Mouse (Mus musculus): ENCODE data around the gene 9130213A22Rik. TPM values are rescaled to one million over a fixed set of nuclear protein-coding genes. Genes with fewer than 3 reads are reported as not detected.

9130213A22Rik gene
- total and polyA plus RNA-seq, 3 experiments = 0.08 to 0.26 TPM; not detected in 1

DNA sequence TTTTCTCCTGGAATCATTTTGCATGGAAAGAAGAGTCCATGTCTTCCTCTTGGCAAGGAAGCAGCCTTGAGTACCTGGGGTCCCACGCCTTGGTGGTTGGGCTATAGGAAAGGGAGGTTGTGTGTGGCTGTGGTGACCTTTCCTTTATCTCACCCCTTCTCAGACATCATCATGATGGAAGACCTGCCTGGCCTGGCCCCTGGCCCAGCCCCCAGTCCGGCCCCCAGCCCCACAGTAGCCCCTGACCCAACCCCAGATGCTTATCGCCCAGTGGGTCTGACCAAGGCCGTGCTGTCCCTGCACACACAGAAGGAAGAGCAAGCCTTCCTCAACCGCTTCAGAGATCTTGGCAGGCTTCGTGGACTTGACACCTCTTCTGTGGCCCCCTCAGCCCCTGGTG is 17.2 kb downstream of the 9130213A22Rik start:
- Histone ChIP-seq H3K27ac (ENCODE audit: control insufficient read depth, low read depth, low read length) (no peak overlapping the region), H3K79me2 (ENCODE audit: control insufficient read depth, insufficient read depth, low read length, poor library complexity) (peaks cover 5% of the 10 kb centered on the region; the same call in 1 of the 2 replicates), H3K9me3 (replicated peaks; ENCODE audit: insufficient read depth, low read length) (no peaks in the 10 kb centered on the region), H3K4me1 (ENCODE audit: control insufficient read depth in 1 of 2, insufficient read depth in 2 of 2, low read length in 2 of 2) (peaks cover 1 to 10% of the 10 kb centered on the region in 2 experiments; a peak in 2 of 4 replicates), H3K27me3 (ENCODE audit: control insufficient read depth in 1 of 2, insufficient read depth in 2 of 2, low read length in 2 of 2) (no peaks in the 10 kb centered on the region), H3K36me3 (ENCODE audit: control insufficient read depth in 1 of 2, insufficient read depth in 2 of 2, low read length in 2 of 2) (peaks cover 0 to 7% of the 10 kb centered on the region in 2 experiments; a peak in 2 of 4 replicates), H3K4me3 (ENCODE audit: control insufficient read depth in 1 of 2, insufficient read depth in 1 of 2, low read depth in 2 of 2, low read length in 2 of 2) (no peak overlapping the region), H3K9ac (ENCODE audit: control insufficient read depth, low read depth, low read length, poor library complexity, severe bottlenecking) (no peak overlapping the region)
- TF ChIP-seq CHD1 (IDR thresholded peaks at IDR 0.05; ENCODE audit: low read depth, low read length) = no peak
- TF ChIP-seq POLR2AphosphoS5 (IDR thresholded peaks at IDR 0.05; ENCODE audit: borderline replicate concordance, low read depth, low read length) = no peak
- no peak for TF ChIP-seq ZKSCAN1 (IDR thresholded peaks at IDR 0.05; ENCODE audit: low read depth, low read length)
- TF ChIP-seq HCFC1 (IDR thresholded peaks at IDR 0.05; ENCODE audit: low read depth, low read length) = no peak
- TF ChIP-seq RCOR1 (IDR thresholded peaks at IDR 0.05; ENCODE audit: low read depth, low read length) = no peak
- TF ChIP-seq USF1 (IDR thresholded peaks at IDR 0.05; ENCODE audit: low read depth, low read length) = no peak
- no peak for TF ChIP-seq TAL1 (IDR thresholded peaks at IDR 0.05; ENCODE audit: low read length)
- no peak for TF ChIP-seq ZNF384 (IDR thresholded peaks at IDR 0.05; ENCODE audit: low read depth, low read length)
- no peak for TF ChIP-seq EP300 (IDR thresholded peaks at IDR 0.05; ENCODE audit: low read depth in 1 of 2, low read length in 2 of 2)
- no peak for TF ChIP-seq SMC3 (IDR thresholded peaks at IDR 0.05; ENCODE audit: low read depth, low read length)
- TF ChIP-seq MAZ (IDR thresholded peaks at IDR 0.05; ENCODE audit: low read depth, low read length) = no peak
- TF ChIP-seq TBP (IDR thresholded peaks at IDR 0.05; ENCODE audit: low read depth, low read length) = no peak
- no peak for TF ChIP-seq ZC3H11A (IDR thresholded peaks at IDR 0.05; ENCODE audit: low read depth, low read length)
- no peak for TF ChIP-seq BHLHE40 (IDR thresholded peaks at IDR 0.05; ENCODE audit: borderline replicate concordance, low read depth, low read length)
- no peak for TF ChIP-seq RAD21 (IDR thresholded peaks at IDR 0.05; ENCODE audit: low read depth, low read length)
- TF ChIP-seq ELF1 (IDR thresholded peaks at IDR 0.05; ENCODE audit: low read depth, low read length) = no peak
- no peak for DNase-seq (ENCODE audit: low read depth, low spot score)

DNA sequence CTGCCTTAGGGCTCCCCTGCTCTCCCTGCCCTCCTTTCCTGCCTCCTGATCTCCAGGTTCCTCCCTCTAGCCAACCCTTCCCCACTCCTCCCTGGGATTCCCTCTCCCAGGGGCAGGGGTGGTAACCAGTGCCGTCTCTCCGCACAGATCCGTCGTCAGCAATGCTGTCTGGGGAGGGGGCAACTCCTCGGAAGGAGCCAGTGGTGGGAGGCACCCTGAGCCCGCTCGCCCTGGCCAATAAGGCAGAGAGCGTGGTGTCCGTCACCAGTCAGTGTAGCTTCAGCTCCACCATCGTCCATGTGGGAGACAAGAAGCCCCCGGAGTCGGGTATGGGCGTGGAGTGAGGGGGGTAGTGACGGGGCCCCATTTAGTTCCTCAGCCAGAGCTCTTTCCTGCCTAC is 17.9 kb downstream of the 9130213A22Rik start:
- no peak overlapping the region for H3K9ac ChIP-seq (ENCODE audit: control insufficient read depth, low read depth, low read length, poor library complexity, severe bottlenecking)
- H3K9me3 ChIP-seq (replicated peaks; ENCODE audit: insufficient read depth, low read length) = no peaks in the 10 kb centered on the region
- no peak for DNase-seq (ENCODE audit: low read depth, low spot score)
- H3K36me3 ChIP-seq (ENCODE audit: control insufficient read depth in 1 of 2, insufficient read depth in 2 of 2, low read length in 2 of 2) = peaks cover 0 to 6% of the 10 kb centered on the region in 2 experiments; a peak in 2 of 4 replicates
- peaks cover 8% of the 10 kb centered on the region; the same call in 1 of the 2 replicates for H3K79me2 ChIP-seq (ENCODE audit: control insufficient read depth, insufficient read depth, low read length, poor library complexity)
- H3K27ac ChIP-seq (ENCODE audit: control insufficient read depth, low read depth, low read length) = no peak overlapping the region
- peaks cover 2 to 8% of the 10 kb centered on the region in 2 experiments; a peak in 2 of 4 replicates for H3K4me1 ChIP-seq (ENCODE audit: control insufficient read depth in 1 of 2, insufficient read depth in 2 of 2, low read length in 2 of 2)
- H3K4me3 ChIP-seq (ENCODE audit: control insufficient read depth in 1 of 2, insufficient read depth in 1 of 2, low read depth in 2 of 2, low read length in 2 of 2) = no peak overlapping the region
- TF ChIP-seq MAX (IDR thresholded peaks at IDR 0.05; ENCODE audit: low read length) = no peak
- TF ChIP-seq MEF2A (IDR thresholded peaks at IDR 0.05; ENCODE audit: extremely low read depth, insufficient replicate concordance, low read depth, low read length, poor library complexity, severe bottlenecking) = no peak
- no peak for TF ChIP-seq MXI1 (IDR thresholded peaks at IDR 0.05; ENCODE audit: low read depth, low read length)
- TF ChIP-seq USF2 (IDR thresholded peaks at IDR 0.05; ENCODE audit: borderline replicate concordance in 1 of 2, insufficient read depth in 1 of 2, low read depth in 1 of 2, low read length in 2 of 2) = no peak
- no peak for TF ChIP-seq ETS1 (IDR thresholded peaks at IDR 0.05; ENCODE audit: low read depth, low read length)
- TF ChIP-seq NRF1 (IDR thresholded peaks at IDR 0.05; ENCODE audit: insufficient read depth, low read depth, low read length, poor library complexity, severe bottlenecking) = no peak
- no peaks in the 10 kb centered on the region for H3K27me3 ChIP-seq (ENCODE audit: control insufficient read depth in 1 of 2, insufficient read depth in 2 of 2, low read length in 2 of 2)

All from MEL (cell line).